Mouse (Mus musculus) ES-E14 (cell line): Measurements from ENCODE around the gene Zbtb41. TPM values are rescaled to one million over a fixed set of nuclear protein-coding genes. Genes with fewer than 3 reads are reported as not detected.
A peak's percentile ranks its signal among the peaks of the same experiment; 100 is the strongest.

Experiments used
- DNase-seq: peaks from one replicate; pipeline ENCODE4 v3.0.0-alpha.2; 2013; ENCODE audit warnings: low read depth, low spot score
- H3K27ac ChIP-seq: 2 replicates; pipeline ENCODE4 v1.5.1; 2012; ENCODE audit warnings: low read depth, mild to moderate bottlenecking, low read length, moderate library complexity, mixed read lengths; ENCODE audit not compliant: poor library complexity, insufficient read depth, severe bottlenecking
- H3K36me3 ChIP-seq: 2 replicates; pipeline ENCODE4 v1.6.1; 2012; ENCODE audit warnings: mild to moderate bottlenecking, low read length, moderate library complexity, mixed read lengths; ENCODE audit not compliant: control insufficient read depth, poor library complexity, insufficient read depth, severe bottlenecking
- H3K4me1 ChIP-seq, 2 experiments: fragments of 150-350 bp in 1 of 2; sonication (generic) in 1 of 2; 2 replicates each; pipeline ENCODE4 v1.6.1; 2012; ENCODE audit warnings: low read length in 2 of 2, mild to moderate bottlenecking in 1 of 2, mixed read lengths in 1 of 2; ENCODE audit not compliant: control insufficient read depth in 2 of 2, insufficient read depth in 2 of 2, poor library complexity in 1 of 2
- H3K4me3 ChIP-seq, 2 experiments: fragments of 150-350 bp in 1 of 2; sonication (generic) in 1 of 2; 2 replicates each; pipeline ENCODE4 v1.5.1; 2012; ENCODE audit warnings: low read length in 2 of 2, low read depth in 1 of 2, mild to moderate bottlenecking in 1 of 2, mixed read lengths in 1 of 2; ENCODE audit not compliant: insufficient read depth in 1 of 2, poor library complexity in 1 of 2, severe bottlenecking in 1 of 2
- H3K9ac ChIP-seq: 2 replicates; pipeline ENCODE4 v1.6.1; 2012; ENCODE audit warnings: low read depth, mild to moderate bottlenecking, low read length, mixed read lengths; ENCODE audit not compliant: poor library complexity, insufficient read depth, severe bottlenecking
- H3K9me3 ChIP-seq: fragments of 150-350 bp; sonication (generic); 2 replicates; pipeline ENCODE4 v1.6.1; 2012; ENCODE audit warnings: low read depth, mild to moderate bottlenecking, low read length; ENCODE audit not compliant: control insufficient read depth, insufficient read depth
- CHD2 ChIP-seq: IDR thresholded peaks from 2 replicates; pipeline ENCODE4 v1.6.1; 2014; ENCODE audit warnings: mild to moderate bottlenecking, low read depth, low read length, inconsistent platforms
- HCFC1 ChIP-seq: IDR thresholded peaks from 2 replicates; pipeline ENCODE4 v1.6.1; 2012; ENCODE audit warnings: low read length, inconsistent platforms, borderline replicate concordance; ENCODE audit not compliant: insufficient read depth
- MAFK ChIP-seq: IDR thresholded peaks from 2 replicates; pipeline ENCODE4 v1.6.1; 2014; ENCODE audit warnings: mild to moderate bottlenecking, low read depth, low read length, inconsistent platforms; ENCODE audit not compliant: insufficient read depth
- ZC3H11A ChIP-seq: IDR thresholded peaks from 2 replicates; pipeline ENCODE4 v1.6.1; 2012; ENCODE audit warnings: low read depth, mild to moderate bottlenecking, inconsistent platforms, low read length, borderline replicate concordance
- ZNF384 ChIP-seq: IDR thresholded peaks from 2 replicates; pipeline ENCODE4 v1.6.1; 2012; ENCODE audit warnings: low read depth, low read length, inconsistent platforms
- in situ Hi-C, 2 experiments: fragments of 600-800 bp; cut with MboI; formaldehyde crosslinking; loops; one replicate each; pipeline ENCODE4 v1.15.1; 2025; ENCODE audit warnings: low sequenced_read_pairs in 2 of 2, inconsistent platforms in 1 of 2; ENCODE audit not compliant: unreplicated experiment in 2 of 2
- total RNA-seq: library from RNA; depleted of rRNA; stranded (reverse); fragments of 300-350 nt; gene quantifications from 2 replicates; pipeline ENCODE4 v1.2.3, GENCODE M21; 2012; rRNA removed

Zbtb41 gene
- total RNA-seq, 1 experiment = 11.4 TPM

- Histone ChIP-seq H3K9me3 (no peaks in the 10 kb centered on the region), H3K9ac (no peak overlapping the region), H3K4me3 (no peak overlapping the region), H3K4me1 (peaks cover 12 to 26% of the 10 kb centered on the region in 2 experiments), H3K36me3 (peaks cover 10% of the 10 kb centered on the region), H3K27ac (peak overlapping the region; percentile 97)
- in situ Hi-C loops = no loop called here
- no peak for TF ChIP-seq CHD2
- no peak for TF ChIP-seq MAFK
- no peak for TF ChIP-seq ZNF384
- no peak for TF ChIP-seq ZC3H11A
- DNase-seq = peak; percentile 79
These were observed 72.5 kb downstream of the Zbtb41 start for GRCm38 (mm10) chr1:139494630-139495029.

GRCm38 (mm10) chr1:139495408-139495807, 73.3 kb downstream of the Zbtb41 start:
- Histone ChIP-seq H3K9me3 (no peaks in the 10 kb centered on the region), H3K27ac (peak overlapping the region; percentile 97), H3K4me3 (no peak overlapping the region), H3K36me3 (peaks cover 4% of the 10 kb centered on the region), H3K9ac (0 out of 2 replicates have a peak overlapping the region, but pooled peaks have one; percentile 7), H3K4me1 (peaks cover 13 to 26% of the 10 kb centered on the region in 2 experiments)
- no peak for DNase-seq
- in situ Hi-C loops = no loop called here
- TF ChIP-seq ZNF384 = no peak
- no peak for TF ChIP-seq MAFK
- no peak for TF ChIP-seq HCFC1
- no peak for TF ChIP-seq CHD2
- no peak for TF ChIP-seq ZC3H11A

GRCm38 (mm10) chr1:139496212-139496611, 74.1 kb downstream of the Zbtb41 start:
- Histone ChIP-seq H3K9me3 (no peaks in the 10 kb centered on the region), H3K27ac (peak overlapping the region; percentile 97; the same call in 1 of the 2 replicates), H3K4me1 (peaks cover 13 to 26% of the 10 kb centered on the region in 2 experiments), H3K9ac (no peak overlapping the region), H3K36me3 (peaks cover 2% of the 10 kb centered on the region), H3K4me3 (no peak overlapping the region)
- peak; percentile 81 for TF ChIP-seq ZNF384
- no peak for TF ChIP-seq HCFC1
- no peak for DNase-seq
- in situ Hi-C loops = no loop called here

GRCm38 (mm10) chr1:139499751-139500150, 77.7 kb downstream of the Zbtb41 start:
- no peaks in the 10 kb centered on the region for H3K9me3 ChIP-seq
- peak overlapping the region; percentile 69; the same call in 1 of the 2 replicates for H3K27ac ChIP-seq
- H3K4me1 ChIP-seq = peaks cover 13 to 21% of the 10 kb centered on the region in 2 experiments
- H3K9ac ChIP-seq = no peak overlapping the region
- H3K4me3 ChIP-seq = no peak overlapping the region
- H3K36me3 ChIP-seq = no peaks in the 10 kb centered on the region
- TF ChIP-seq ZNF384 (no peak), MAFK (no peak)
- no peak for DNase-seq
- in situ Hi-C loops = no loop called here

- no peak for DNase-seq
- no peak within 1 kb of the TSS for H3K4me3 ChIP-seq
- H3K9me3 ChIP-seq = no peaks in the 10 kb centered on the region
- TF ChIP-seq MAFK (no peak), ZNF384 (no peak), ZC3H11A (no peak), HCFC1 (no peak), CHD2 (no peak)
- in situ Hi-C loops = no loop called here
- H3K27ac ChIP-seq = no peak within 1 kb of the TSS
- no peaks in the 10 kb centered on the region for H3K36me3 ChIP-seq
- H3K9ac ChIP-seq = no peak within 1 kb of the TSS
- peaks cover 8 to 11% of the 10 kb centered on the region in 2 experiments for H3K4me1 ChIP-seq
These were observed 79.2 kb downstream of the Zbtb41 start, which contains the start of gene F13b for GRCm38 (mm10) chr1:139501258-139501752. Gene F13b, plus strand, starts transcription at chr1:139501702.

Other genes with a start within 250 kb of the Zbtb41 start
- 0.11 and 0.18 TPM in 2 replicates for gene Crb1, start 45.2 kb upstream of the Zbtb41 start, total RNA-seq
- gene Aspm, start 32.5 kb downstream of the Zbtb41 start, total RNA-seq = 42.8 and 51.5 TPM in 2 replicates
- gene F13b, start 79.4 kb downstream of the Zbtb41 start, total RNA-seq = 0.26 TPM in 1 of 2 replicates, not detected in the other
- not detected in 2 replicates for gene Cfhr1, start 138.0 kb downstream of the Zbtb41 start, total RNA-seq